Mouse (Mus musculus): ENCODE results near the gene Zc3hav1. TPM values are rescaled to one million over a fixed set of nuclear protein-coding genes. Genes with fewer than 3 reads are reported as not detected.

Gene Zc3hav1
- polyA plus RNA-seq, 1 experiment from 2014 or later, result 1.5 TPM

DNA sequence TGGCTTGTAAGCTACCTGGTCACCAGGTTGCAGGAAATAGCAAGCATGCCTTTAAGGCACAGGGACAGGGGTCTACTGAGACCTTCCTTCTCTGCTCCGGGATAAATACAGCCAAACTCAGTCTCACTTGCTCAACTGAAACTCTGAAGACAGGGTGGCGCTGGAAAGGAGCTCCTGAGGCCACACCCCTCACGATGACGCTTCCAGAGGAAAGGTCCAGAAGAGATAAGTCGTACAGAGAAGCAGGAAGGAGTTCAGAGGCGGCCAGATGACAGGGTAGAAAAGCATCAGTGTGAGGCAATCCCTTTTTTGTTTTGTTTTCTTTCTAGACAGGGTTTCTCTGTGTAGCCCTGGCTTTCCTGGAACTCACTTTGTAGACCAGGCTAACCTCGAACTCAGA, 8.6 kb downstream of the Zc3hav1 start:
- H3K36me3 ChIP-seq, result no peaks in the 10 kb centered on the region
- no peak overlapping the region for H3K4me3 ChIP-seq
- H3K27ac ChIP-seq, result no peak overlapping the region
- H3K9me3 ChIP-seq (replicated peaks), result no peaks in the 10 kb centered on the region
- 52% methylated on average over 7 of the region's 7 CpGs for WGBS
- H3K27me3 ChIP-seq (ENCODE audit: low read depth, poor library complexity, severe bottlenecking), result peaks cover 18% of the 10 kb centered on the region
- DNase-seq (ENCODE audit: low spot score), result no peak
- H3K4me1 ChIP-seq, result no peaks in the 10 kb centered on the region

GRCm38 (mm10) chr6:38344006-38344670, 10.3 kb downstream of the Zc3hav1 start:
- H3K27ac ChIP-seq, result no peak overlapping the region
- no peaks in the 10 kb centered on the region for H3K4me1 ChIP-seq
- no peaks in the 10 kb centered on the region for H3K36me3 ChIP-seq
- 85% methylated on average over 7 of the region's 7 CpGs for WGBS
- DNase-seq (ENCODE audit: low spot score), result no peak
- no peak overlapping the region for H3K4me3 ChIP-seq
- H3K27me3 ChIP-seq (ENCODE audit: low read depth, poor library complexity, severe bottlenecking), result 0 out of 2 replicates have a peak, but pooled peaks cover 3% of the 10 kb centered on the region
- no peaks in the 10 kb centered on the region for H3K9me3 ChIP-seq (replicated peaks)

DNA sequence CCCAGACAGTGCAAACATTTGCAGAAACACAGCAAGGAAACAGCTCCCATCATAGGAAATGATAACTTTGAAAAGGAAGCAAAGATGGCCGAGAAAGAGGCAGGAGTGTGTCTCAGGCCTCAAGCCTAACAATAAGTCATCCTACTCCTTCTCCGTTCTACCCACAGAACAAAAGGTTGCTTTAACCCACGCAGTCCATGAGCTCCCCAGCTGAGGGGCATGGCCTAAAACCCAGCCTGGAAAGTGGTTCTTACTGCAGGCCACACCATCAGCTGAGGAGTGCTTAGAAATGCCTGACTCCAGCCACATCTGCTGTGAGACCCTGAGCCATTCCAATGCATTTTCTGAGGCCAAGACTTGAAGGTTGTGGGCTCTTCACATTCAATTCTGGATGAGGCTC, 10.8 kb downstream of the Zc3hav1 start:
- Histone ChIP-seq H3K4me3 (no peak overlapping the region), H3K27me3 (ENCODE audit: low read depth, poor library complexity, severe bottlenecking) (0 out of 2 replicates have a peak, but pooled peaks cover 3% of the 10 kb centered on the region), H3K4me1 (no peaks in the 10 kb centered on the region), H3K9me3 (replicated peaks) (no peaks in the 10 kb centered on the region), H3K27ac (no peak overlapping the region), H3K36me3 (no peaks in the 10 kb centered on the region)
- WGBS, result 71% methylated on average over 3 of the region's 3 CpGs
- DNase-seq (ENCODE audit: low spot score), result no peak

DNA sequence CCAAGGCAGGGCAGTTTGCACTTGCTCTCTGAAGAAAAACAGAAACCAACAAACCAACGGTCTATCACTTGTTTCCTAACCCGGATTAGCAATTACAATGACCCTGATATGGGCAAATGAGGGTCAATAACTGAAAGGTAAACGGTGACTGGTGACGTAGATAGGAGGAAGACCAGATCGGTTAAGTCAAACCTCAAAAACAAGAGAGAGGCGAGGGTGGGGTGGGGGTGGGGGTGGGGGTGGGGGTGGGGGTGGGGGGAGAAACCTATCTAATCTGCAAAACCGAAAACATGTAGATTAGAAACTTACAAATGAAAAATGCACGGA, 11.8 kb downstream of the Zc3hav1 start:
- H3K9me3 ChIP-seq (replicated peaks), result no peaks in the 10 kb centered on the region
- no peaks in the 10 kb centered on the region for H3K4me1 ChIP-seq
- 0 out of 2 replicates have a peak, but pooled peaks cover 3% of the 10 kb centered on the region for H3K27me3 ChIP-seq (ENCODE audit: low read depth, poor library complexity, severe bottlenecking)
- H3K27ac ChIP-seq, result no peak overlapping the region
- H3K36me3 ChIP-seq, result no peaks in the 10 kb centered on the region
- H3K4me3 ChIP-seq, result no peak overlapping the region
- WGBS, result 78% methylated on average over 8 of the region's 8 CpGs
- DNase-seq (ENCODE audit: low spot score), result no peak

GRCm38 (mm10) chr6:38341751-38342665, 12.4 kb downstream of the Zc3hav1 start:
- Histone ChIP-seq H3K4me3 (no peak overlapping the region), H3K27me3 (ENCODE audit: low read depth, poor library complexity, severe bottlenecking) (0 out of 2 replicates have a peak, but pooled peaks cover 3% of the 10 kb centered on the region), H3K4me1 (no peaks in the 10 kb centered on the region), H3K9me3 (replicated peaks) (no peaks in the 10 kb centered on the region), H3K27ac (no peak overlapping the region), H3K36me3 (no peaks in the 10 kb centered on the region)
- 62% methylated on average over 11 of the region's 11 CpGs for WGBS
- DNase-seq (ENCODE audit: low spot score), result no peak

DNA sequence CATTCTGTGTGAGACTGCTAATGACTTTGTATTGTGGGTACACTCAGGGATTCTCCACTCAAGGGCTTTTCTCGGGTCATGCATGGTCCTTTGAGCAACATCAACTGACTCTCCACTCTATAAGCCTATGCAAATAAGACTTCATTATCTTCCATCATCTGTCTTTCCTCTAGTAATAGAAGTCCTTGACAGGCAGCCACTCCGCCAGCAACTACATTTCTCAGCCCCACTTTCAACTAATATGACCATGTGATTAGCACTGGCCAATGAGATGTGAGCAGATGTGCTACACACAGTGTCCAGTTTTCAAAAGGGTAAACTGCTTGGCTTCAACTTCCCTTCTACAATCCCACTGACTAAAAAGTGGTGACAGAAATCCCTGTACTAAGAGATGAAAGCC, 15.3 kb downstream of the Zc3hav1 start:
- no peak for DNase-seq (ENCODE audit: low spot score)
- Histone ChIP-seq H3K27ac (no peak overlapping the region), H3K27me3 (ENCODE audit: low read depth, poor library complexity, severe bottlenecking) (0 out of 2 replicates have a peak, but pooled peaks cover 3% of the 10 kb centered on the region), H3K36me3 (no peaks in the 10 kb centered on the region), H3K4me1 (no peaks in the 10 kb centered on the region), H3K9me3 (replicated peaks) (no peaks in the 10 kb centered on the region), H3K4me3 (no peak overlapping the region)
- 81% methylated on average over 2 of the region's 2 CpGs for WGBS

DNA sequence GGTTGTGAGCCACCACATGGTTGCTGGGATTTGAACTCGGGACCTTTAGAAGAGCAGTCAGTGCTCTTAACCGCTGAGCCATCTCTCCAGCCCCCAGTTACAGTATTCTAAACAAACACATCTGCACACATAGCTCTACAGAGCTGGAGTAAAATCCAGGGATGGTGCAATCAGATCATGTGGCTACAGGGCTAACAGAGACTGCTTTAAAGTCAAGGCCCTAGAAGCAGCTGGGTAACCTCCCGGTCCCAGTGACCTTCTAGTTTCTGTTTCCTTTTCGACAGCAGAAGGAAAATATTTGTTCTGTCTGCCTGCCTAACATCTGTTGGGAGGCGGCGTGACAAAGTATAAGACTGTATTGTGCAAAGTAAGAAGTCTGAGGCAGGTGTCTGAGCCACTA, 16.5 kb downstream of the Zc3hav1 start:
- WGBS, result 87% methylated on average over 6 of the region's 6 CpGs
- no peak for DNase-seq (ENCODE audit: low spot score)
- H3K27ac ChIP-seq, result no peak overlapping the region
- H3K27me3 ChIP-seq (ENCODE audit: low read depth, poor library complexity, severe bottlenecking), result 0 out of 2 replicates have a peak, but pooled peaks cover 1% of the 10 kb centered on the region
- H3K4me3 ChIP-seq, result no peak overlapping the region
- H3K9me3 ChIP-seq (replicated peaks), result no peaks in the 10 kb centered on the region
- no peaks in the 10 kb centered on the region for H3K4me1 ChIP-seq
- H3K36me3 ChIP-seq, result no peaks in the 10 kb centered on the region

GRCm38 (mm10) chr6:38337166-38337705, 17.2 kb downstream of the Zc3hav1 start:
- DNase-seq (ENCODE audit: low spot score), result no peak
- Histone ChIP-seq H3K36me3 (no peaks in the 10 kb centered on the region), H3K27ac (no peak overlapping the region), H3K27me3 (ENCODE audit: low read depth, poor library complexity, severe bottlenecking) (no peaks in the 10 kb centered on the region), H3K9me3 (replicated peaks) (no peaks in the 10 kb centered on the region), H3K4me1 (no peaks in the 10 kb centered on the region), H3K4me3 (no peak overlapping the region)
- WGBS, result 87% methylated on average over 4 of the region's 4 CpGs

- Histone ChIP-seq H3K27ac (no peak overlapping the region), H3K9me3 (replicated peaks) (no peaks in the 10 kb centered on the region), H3K27me3 (ENCODE audit: low read depth, poor library complexity, severe bottlenecking) (no peaks in the 10 kb centered on the region), H3K36me3 (no peaks in the 10 kb centered on the region), H3K4me1 (no peaks in the 10 kb centered on the region), H3K4me3 (no peak overlapping the region)
- 78% methylated on average over 6 of the region's 6 CpGs for WGBS
- DNase-seq (ENCODE audit: low spot score), result no peak
Measured at GRCm38 (mm10) chr6:38335264-38335663, 19.1 kb downstream of the Zc3hav1 start.

- H3K27me3 ChIP-seq (ENCODE audit: low read depth, poor library complexity, severe bottlenecking), result no peaks in the 10 kb centered on the region
- WGBS, result 27% methylated on average over 4 of the region's 4 CpGs
Measured at GRCm38 (mm10) chr6:38326596-38326995, 27.8 kb downstream of the Zc3hav1 start.

GRCm38 (mm10) chr6:38320621-38321020, 33.8 kb downstream of the Zc3hav1 start:
- H3K36me3 ChIP-seq, result no peaks in the 10 kb centered on the region

More at GRCm38 (mm10) chr6:38326596-38326995, 27.8 kb downstream of the Zc3hav1 start:
- Histone ChIP-seq H3K9me3 (replicated peaks) (no peaks in the 10 kb centered on the region), H3K36me3 (no peaks in the 10 kb centered on the region), H3K4me1 (no peaks in the 10 kb centered on the region), H3K27ac (no peak overlapping the region), H3K4me3 (no peak overlapping the region)
- peak; percentile 73 for DNase-seq (ENCODE audit: low spot score)

GRCm38 (mm10) chr6:38316050-38316449, 38.4 kb downstream of the Zc3hav1 start:
- Histone ChIP-seq H3K27ac (no peak overlapping the region), H3K4me1 (no peaks in the 10 kb centered on the region), H3K9me3 (replicated peaks) (no peaks in the 10 kb centered on the region), H3K4me3 (no peak overlapping the region), H3K36me3 (no peaks in the 10 kb centered on the region), H3K27me3 (ENCODE audit: low read depth, poor library complexity, severe bottlenecking) (no peaks in the 10 kb centered on the region)
- no peak for DNase-seq (ENCODE audit: low spot score)
- WGBS, result 94% methylated on average over 4 of the region's 4 CpGs

More at GRCm38 (mm10) chr6:38320621-38321020, 33.8 kb downstream of the Zc3hav1 start:
- WGBS, result 95% methylated on average over 9 of the region's 9 CpGs
- Histone ChIP-seq H3K9me3 (replicated peaks) (no peaks in the 10 kb centered on the region), H3K27ac (no peak overlapping the region), H3K4me3 (no peak overlapping the region), H3K27me3 (ENCODE audit: low read depth, poor library complexity, severe bottlenecking) (no peaks in the 10 kb centered on the region), H3K4me1 (no peaks in the 10 kb centered on the region)
- DNase-seq (ENCODE audit: low spot score), result no peak

- H3K4me1 ChIP-seq, result no peaks in the 10 kb centered on the region
- H3K36me3 ChIP-seq, result no peaks in the 10 kb centered on the region
- no peaks in the 10 kb centered on the region for H3K9me3 ChIP-seq (replicated peaks)
- no peak for DNase-seq (ENCODE audit: low spot score)
- no peaks in the 10 kb centered on the region for H3K27me3 ChIP-seq (ENCODE audit: low read depth, poor library complexity, severe bottlenecking)
- H3K4me3 ChIP-seq, result no peak overlapping the region
- H3K27ac ChIP-seq, result no peak overlapping the region
Measured at GRCm38 (mm10) chr6:38309741-38310140, 44.7 kb downstream of the Zc3hav1 start.

Data from limb, embryonic 10.5 days (tissue).